Mouse (Mus musculus) retina, postnatal 7 days (tissue): Measurements from ENCODE around the gene Arf6.
"Not testable (repeated sequence)": the region's sequence is repeated elsewhere in the genome, so short reads cannot be mapped to it uniquely, and the experiment has no call there.

Source experiments
- DNase-seq: peaks from one replicate; pipeline ENCODE4 v3.0.0-alpha.2; 2012; ENCODE audit warnings: low read depth, low spot score

Arf6 gene

GRCm38 (mm10) chr12:69371854-69372671, at the start of gene Arf6, which contains the start of gene Gm9887:
TSS of gene Arf6 (plus strand) at chr12:69372150.
TSS of gene Gm9887 (minus strand) at chr12:69372458.
- peak; percentile 97 for DNase-seq

GRCm38 (mm10) chr12:69331187-69331586, 40.8 kb upstream of the Arf6 start:
- no peak for DNase-seq

- DNase-seq: no peak
Measured at GRCm38 (mm10) chr12:69332147-69332546, 39.8 kb upstream of the Arf6 start.

- DNase-seq: no peak
Measured at GRCm38 (mm10) chr12:69333547-69333946, 38.4 kb upstream of the Arf6 start.

GRCm38 (mm10) chr12:69349928-69350327, 22.0 kb upstream of the Arf6 start:
- DNase-seq: no peak

- no peak for DNase-seq
Measured at GRCm38 (mm10) chr12:69351685-69352084, 20.3 kb upstream of the Arf6 start.

GRCm38 (mm10) chr12:69356546-69357299, 15.2 kb upstream of the Arf6 start, which contains the start of gene Nemf:
TSS of gene Nemf (minus strand) at chr12:69357165.
- peak; percentile 81 for DNase-seq

- no peak for DNase-seq
Measured at GRCm38 (mm10) chr12:69357300-69357646, 14.7 kb upstream of the Arf6 start.

- DNase-seq: peak; percentile 55
Measured at GRCm38 (mm10) chr12:69360655-69360996, 11.3 kb upstream of the Arf6 start.

- peak; percentile 95 for DNase-seq
Measured at GRCm38 (mm10) chr12:69360997-69361899, 10.7 kb upstream of the Arf6 start.

- DNase-seq: no peak
Measured at GRCm38 (mm10) chr12:69361919-69362318, 10.0 kb upstream of the Arf6 start.

GRCm38 (mm10) chr12:69362388-69362787, 9.6 kb upstream of the Arf6 start:
- DNase-seq: no peak

- DNase-seq: not testable (repeated sequence)
Measured at GRCm38 (mm10) chr12:69363110-69363509, 8.8 kb upstream of the Arf6 start.

- no peak for DNase-seq
Measured at GRCm38 (mm10) chr12:69363899-69364762, 7.8 kb upstream of the Arf6 start.

- no peak for DNase-seq
Measured at GRCm38 (mm10) chr12:69365757-69366156, 6.2 kb upstream of the Arf6 start.

- no peak for DNase-seq
Measured at GRCm38 (mm10) chr12:69366424-69366823, 5.5 kb upstream of the Arf6 start.

- no peak for DNase-seq
Measured at GRCm38 (mm10) chr12:69367557-69367956, 4.4 kb upstream of the Arf6 start.

- no peak for DNase-seq
Measured at GRCm38 (mm10) chr12:69370936-69371335, 1.0 kb upstream of the Arf6 start.

GRCm38 (mm10) chr12:69371421-69371853, 513 bp upstream of the Arf6 start:
- no peak for DNase-seq

GRCm38 (mm10) chr12:69372731-69373331, 881 bp downstream of the Arf6 start:
- no peak for DNase-seq
